Mouse (Mus musculus) brain, embryonic 14.5 days (tissue): ENCODE measurements around the gene Cypt3. TPM values are rescaled to one million over a fixed set of nuclear protein-coding genes. Genes with fewer than 3 reads are reported as not detected.

ENCODE experiments used
- DNase-seq: peaks from one replicate; pipeline ENCODE4 v3.0.0-alpha.2; 2011; ENCODE audit warnings: low read depth
- CTCF ChIP-seq: fragments of 200-500 bp; IDR thresholded peaks from 2 replicates; pipeline ENCODE4 v1.5.1; 2012; ENCODE audit warnings: inconsistent platforms, mild to moderate bottlenecking, moderate library complexity, borderline replicate concordance; ENCODE audit not compliant: insufficient read depth, insufficient read length; ENCODE audit errors: extremely low read depth
- POLR2A ChIP-seq: fragments of 200-500 bp; IDR thresholded peaks from 2 replicates; pipeline ENCODE4 v1.6.1; 2012; ENCODE audit warnings: mild to moderate bottlenecking, inconsistent platforms, borderline replicate concordance; ENCODE audit not compliant: poor library complexity, insufficient read depth, insufficient read length, severe bottlenecking; ENCODE audit errors: extremely low read depth
- polyA plus RNA-seq: library from polyadenylated mRNA; depleted of rRNA; stranded (reverse); fragments of >200 nt; gene quantifications from 2 replicates; pipeline ENCODE4 v1.2.3, GENCODE M21; 2012; rRNA removed

The Cypt3 gene
- polyA plus RNA-seq, result not detected in 2 replicates

DNA sequence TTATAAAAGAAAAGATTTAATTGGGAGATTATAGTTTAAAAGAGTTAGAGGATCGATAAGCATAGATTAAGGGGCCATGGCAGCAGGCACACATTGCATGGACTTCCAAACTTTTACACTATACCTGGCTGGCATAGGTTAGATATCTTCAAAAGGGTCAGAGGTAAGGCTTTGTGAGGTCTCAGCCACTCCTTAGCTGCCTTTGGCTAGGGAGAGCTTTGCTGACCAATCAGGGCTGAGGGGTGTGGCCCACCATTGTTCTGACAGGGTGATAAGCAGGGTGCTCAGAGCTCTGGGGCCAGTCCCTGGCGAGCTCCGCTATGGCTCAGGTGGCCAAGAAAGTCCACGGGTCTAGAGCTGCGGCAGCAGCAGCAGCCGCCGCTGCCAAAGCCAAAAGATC is at the start of gene Cypt3:
TSS of gene Cypt3 (plus strand) at position 301 of the 400 bp plus-strand sequence.
- TF ChIP-seq CTCF, result no peak
- no peak for TF ChIP-seq POLR2A
- DNase-seq, result no peak

DNA sequence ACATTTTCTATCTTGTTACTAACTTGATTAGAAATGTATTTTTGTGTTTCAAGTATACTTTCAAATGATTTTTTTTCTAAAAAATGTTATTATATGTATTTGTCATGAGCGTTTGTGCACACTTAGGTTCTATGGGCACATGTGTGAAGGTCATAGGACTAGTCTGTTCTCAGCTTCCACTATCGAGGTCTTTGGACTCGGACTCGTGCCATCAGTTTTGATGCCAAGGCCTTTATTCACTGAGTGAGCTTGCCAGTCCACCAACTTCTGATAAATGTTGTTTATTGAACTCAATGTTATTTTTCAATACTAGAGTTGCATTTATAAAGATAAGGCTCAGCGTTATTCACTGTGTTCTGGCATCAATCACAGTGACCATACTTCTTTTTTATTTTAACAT is 42.9 kb upstream of the Cypt3 start:
- TF ChIP-seq CTCF, result no peak
- no peak for TF ChIP-seq POLR2A
- no peak for DNase-seq

DNA sequence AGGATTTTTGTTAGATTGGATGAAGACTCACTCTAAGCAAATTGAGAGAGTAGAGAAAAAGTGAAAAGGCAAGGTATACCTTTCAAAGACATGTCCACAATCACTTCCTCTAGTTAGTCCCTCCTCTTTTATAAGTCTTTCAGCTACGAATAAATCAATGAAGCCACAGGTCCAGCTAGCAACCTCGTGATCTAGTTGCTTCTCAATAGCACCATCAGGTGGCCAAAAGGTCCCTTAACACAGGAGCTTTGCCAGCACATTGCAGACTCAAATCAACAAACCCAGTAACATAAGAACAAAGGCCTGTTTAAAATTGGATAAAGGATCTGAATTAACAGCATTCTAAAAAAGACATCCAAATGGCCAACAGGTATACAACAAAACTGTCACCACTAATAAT is 30.0 kb upstream of the Cypt3 start:
- TF ChIP-seq CTCF (peak; percentile 48; the same call in 1 of the 2 replicates), POLR2A (no peak)
- DNase-seq, result peak; percentile 77

DNA sequence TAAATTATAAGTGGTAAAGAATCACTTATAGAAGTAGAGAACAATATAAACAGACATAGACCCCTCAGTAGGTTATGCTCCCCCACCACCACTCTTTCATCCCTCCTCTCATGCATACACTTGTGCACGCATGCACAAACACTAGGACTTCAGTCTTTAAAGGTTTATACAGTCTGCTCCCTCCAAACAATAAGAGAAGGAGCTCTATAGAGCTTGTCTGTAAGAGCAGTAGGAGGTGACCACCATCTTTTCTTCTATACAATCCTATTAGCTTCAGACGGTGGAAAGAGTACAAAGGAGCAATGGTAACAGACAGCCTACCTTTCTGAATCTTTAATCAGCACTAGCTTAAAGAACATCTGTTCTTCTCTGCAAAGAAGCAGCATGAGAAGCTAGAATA is 1.8 kb upstream of the Cypt3 start:
- DNase-seq, result peak; percentile 42

DNA sequence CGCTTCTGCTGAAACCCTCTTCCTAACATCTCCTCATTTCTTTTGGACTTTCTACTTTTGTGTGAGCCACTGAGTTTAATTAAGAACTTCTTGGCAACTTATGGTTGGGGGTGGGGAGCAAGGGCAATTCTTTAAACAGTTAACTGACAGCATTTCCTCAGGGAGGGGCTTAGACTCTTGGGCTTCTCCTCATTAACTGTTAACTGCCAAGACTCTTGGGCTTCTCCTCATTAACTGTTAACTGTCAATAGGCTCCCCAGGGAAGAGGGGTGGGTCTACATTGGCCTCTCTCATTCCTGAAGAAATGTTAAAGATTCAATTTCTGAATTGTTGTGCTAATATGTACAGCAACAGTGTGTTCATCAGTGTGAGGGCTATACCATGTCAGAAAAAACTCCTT is 6.3 kb downstream of the Cypt3 start:
- no peak for TF ChIP-seq CTCF
- TF ChIP-seq POLR2A, result no peak
- peak; percentile 40 for DNase-seq

More for the DNA sequence above, 1.8 kb upstream of the Cypt3 start:
- TF ChIP-seq CTCF, result no peak
- TF ChIP-seq POLR2A, result no peak

DNA sequence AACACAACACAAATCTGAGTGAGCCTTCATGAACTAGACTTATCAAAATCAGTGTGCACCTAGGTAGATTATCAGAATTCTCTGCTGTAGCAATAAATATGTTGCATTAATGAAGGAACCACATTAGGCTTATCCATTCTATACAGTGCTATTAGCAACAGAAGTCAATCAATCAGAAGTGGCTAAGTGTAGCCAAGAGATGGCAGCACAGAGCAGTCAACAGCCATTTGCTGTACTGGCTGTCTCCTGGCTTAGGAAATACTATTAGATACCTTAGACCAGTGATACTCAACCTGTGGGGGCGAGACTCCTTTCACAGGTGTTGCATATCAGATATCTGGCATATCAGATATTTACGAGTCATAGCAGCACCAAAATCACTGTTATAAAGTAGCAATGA is 41.2 kb downstream of the Cypt3 start:
- peak; percentile 3 for DNase-seq
- no peak for TF ChIP-seq POLR2A
- TF ChIP-seq CTCF, result peak; percentile 18; the same call in 1 of the 2 replicates

Other genes starting within 250 kb of the Cypt3 start
- gene Ubqln2, start 60.4 kb upstream of the Cypt3 start, polyA plus RNA-seq, result 159 and 208 TPM in 2 replicates
- 3.0 and 4.6 TPM in 2 replicates for gene Kctd12b, start 137.8 kb downstream of the Cypt3 start, polyA plus RNA-seq
- gene Nbdy, start 165.0 kb downstream of the Cypt3 start, polyA plus RNA-seq, result 101 and 104 TPM in 2 replicates